10 mouse cellular contexts compared by ENCODE assay signal in the genomic region with DNA sequence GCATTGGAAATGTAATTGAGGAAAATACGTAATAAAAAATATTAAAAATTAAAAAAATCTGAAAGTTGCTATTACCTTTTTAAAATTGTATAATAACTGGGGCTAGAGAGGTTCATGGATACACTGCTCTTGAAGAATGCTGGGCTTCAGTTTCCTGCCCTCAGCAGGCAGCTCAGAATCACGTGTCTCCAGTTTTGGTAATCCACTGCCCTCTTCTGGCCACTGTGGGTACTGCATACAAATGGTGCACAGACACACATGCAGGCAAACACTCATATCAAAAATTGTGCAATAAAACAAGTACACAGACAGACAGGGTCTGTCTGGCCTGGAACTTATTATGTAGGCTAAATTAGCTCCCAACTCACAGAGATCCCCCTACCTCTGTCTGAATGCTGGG.
A peak's percentile ranks its signal among the peaks of the same experiment; 100 is the strongest.
DNase-seq lines count a peak whose midpoint lies in the region.
"Had no signal": no experiment of that assay in that cellular context is flagged by ENCODE, and none has a peak within 500 bp of the region (broad histone marks: within the 10 kb centered on the region; RNA-seq: fewer than 3 reads in every experiment).

No protein-coding gene starts in this region.

- peak; percentile 34 for DNase-seq in embryo, embryonic 10.5 days (ENCODE audit: low spot score)
- no peak for DNase-seq in embryo, embryonic 10 days (ENCODE audit: low spot score)
- peak; percentile 23 for DNase-seq in right cerebral cortex, postnatal 4 days
- no peak for DNase-seq in right cerebral cortex, adult 2 months (ENCODE audit: low spot score in 2 of 2)
- peak; percentile 14 for DNase-seq in adipocyte (ENCODE audit: low spot score)
- DNase-seq in natural killer cell, adult 2 months (ENCODE audit: low spot score in 2 of 2): peak; percentile 16 to 21
- DNase-seq in layer of hippocampus, adult 9-11 months: no peak
- DNase-seq in frontal cortex, postnatal 25 days (ENCODE audit: low spot score in 2 of 2): no peak
- DNase-seq: kidney, adult 8-10 months; right cerebral cortex, postnatal 14 days had no signal

Comparison
In these comparisons a context has a peak if more than half of its experiments do, and no peak if none do; other contexts are left out.
1. DNase-seq: peak in embryo, embryonic 10.5 days (single experiment), right cerebral cortex, postnatal 4 days (single experiment), adipocyte (single experiment) and natural killer cell, adult 2 months (2 of 2); none in embryo, embryonic 10 days (single experiment), right cerebral cortex, adult 2 months (0 of 2), layer of hippocampus, adult 9-11 months (single experiment) and frontal cortex, postnatal 25 days (0 of 2).